8 mouse cellular contexts compared by ENCODE assay signal in genomic region chr5:148550821-148551763, GRCm38 (mm10). TPM values are rescaled to one million over a fixed set of nuclear protein-coding genes. Genes with fewer than 3 reads are reported as not detected.
DNase-seq lines count a peak whose midpoint lies in the region; ATAC-seq and TF ChIP-seq lines count a peak whose summit lies in the region.

No protein-coding gene starts in this region.

- TF ChIP-seq CTCF in C2C12 (IDR thresholded peaks at IDR 0.05; ENCODE audit: control insufficient read depth, insufficient read depth, insufficient read length), result no peak
- TF ChIP-seq CTCF in cortical plate, adult 2 months (IDR thresholded peaks at IDR 0.05; ENCODE audit: extremely low read depth, insufficient read depth, low read length), result no peak
- no peak for TF ChIP-seq CTCF in lung, postnatal 0 days (IDR thresholded peaks at IDR 0.05)

- no peaks in the 10 kb centered on the region for H3K27me3 ChIP-seq in C2C12 (ENCODE audit: control insufficient read depth, insufficient read depth, insufficient read length)
- H3K27me3 ChIP-seq in heart, embryonic 11.5 days (ENCODE audit: control insufficient read depth, insufficient read depth, low read length), result no peaks in the 10 kb centered on the region
- H3K27me3 ChIP-seq in kidney, embryonic 16.5 days (ENCODE audit: insufficient read depth, low read length), result peaks cover 3% of the 10 kb centered on the region; the same call in 1 of the 2 replicates
- H3K27me3 ChIP-seq in lung, postnatal 0 days (replicated peaks; ENCODE audit: insufficient read depth, low read length), result no peaks in the 10 kb centered on the region

- H3K9ac ChIP-seq in heart, embryonic 11.5 days (ENCODE audit: low read depth, low read length), result peak overlapping the region; percentile 88
- H3K9ac ChIP-seq in kidney, embryonic 16.5 days (replicated peaks; ENCODE audit: low read length), result peak overlapping the region; percentile 85
- peak overlapping the region; percentile 95 for H3K9ac ChIP-seq in lung, postnatal 0 days (replicated peaks; ENCODE audit: low read depth)

- peaks cover 58% of the 10 kb centered on the region for H3K79me2 ChIP-seq in C2C12 (ENCODE audit: control insufficient read depth, insufficient read depth)

- no peak for TF ChIP-seq EP300 in lung, postnatal 0 days (IDR thresholded peaks at IDR 0.05)

- peak; percentile 43 for DNase-seq in MN1 (ENCODE audit: low spot score)
- DNase-seq in lung, postnatal 0 days (ENCODE audit: low spot score), result peak; percentile 56
- peak; percentile 41 for DNase-seq in retina, embryonic 14.5 days (ENCODE audit: low spot score)

- H3K4me2 ChIP-seq in heart, embryonic 11.5 days, result peak overlapping the region; percentile 72
- H3K4me2 ChIP-seq in kidney, embryonic 16.5 days (replicated peaks; ENCODE audit: low read depth, low read length), result peak overlapping the region; percentile 90
- peak overlapping the region; percentile 61 for H3K4me2 ChIP-seq in lung, postnatal 0 days (replicated peaks; ENCODE audit: low read depth, low read length)

- TF ChIP-seq POLR2A in cortical plate, adult 2 months (IDR thresholded peaks at IDR 0.05; ENCODE audit: extremely low read depth, insufficient read depth, low read length), result no peak

- H3K4me1 ChIP-seq in cortical plate, adult 2 months (ENCODE audit: control insufficient read depth, insufficient read depth, low read length), result peaks cover 5% of the 10 kb centered on the region; the same call in 1 of the 2 replicates
- H3K4me1 ChIP-seq in heart, embryonic 11.5 days (ENCODE audit: control insufficient read depth, insufficient read depth, low read length), result peaks cover 42% of the 10 kb centered on the region
- peaks cover 31% of the 10 kb centered on the region for H3K4me1 ChIP-seq in kidney, embryonic 16.5 days (ENCODE audit: insufficient read depth, low read length)
- H3K4me1 ChIP-seq in lung, postnatal 0 days (ENCODE audit: insufficient read depth, low read depth, low read length), result peaks cover 15% of the 10 kb centered on the region; the same call in 1 of the 2 replicates

- no peaks in the 10 kb centered on the region for H3K36me3 ChIP-seq in C2C12 (ENCODE audit: control insufficient read depth, insufficient read depth)
- no peaks in the 10 kb centered on the region for H3K36me3 ChIP-seq in heart, embryonic 11.5 days (ENCODE audit: control insufficient read depth, insufficient read depth, low read length)
- no peaks in the 10 kb centered on the region for H3K36me3 ChIP-seq in kidney, embryonic 16.5 days (ENCODE audit: insufficient read depth, low read length)
- no peaks in the 10 kb centered on the region for H3K36me3 ChIP-seq in lung, postnatal 0 days (ENCODE audit: insufficient read depth, low read length)

- H3K4me3 ChIP-seq in C2C12 (ENCODE audit: insufficient read depth, poor library complexity, severe bottlenecking), result peak overlapping the region; percentile 76
- peak overlapping the region; percentile 90 for H3K4me3 ChIP-seq in cortical plate, adult 2 months (ENCODE audit: insufficient read depth, low read length)
- peak overlapping the region; percentile 74 for H3K4me3 ChIP-seq in heart, embryonic 11.5 days (ENCODE audit: low read depth, low read length)
- H3K4me3 ChIP-seq in kidney, embryonic 16.5 days (ENCODE audit: low read length), result peak overlapping the region; percentile 57
- H3K4me3 ChIP-seq in lung, postnatal 0 days (ENCODE audit: low read depth, low read length), result peak overlapping the region; percentile 81

- no peaks in the 10 kb centered on the region for H3K9me3 ChIP-seq in heart, embryonic 11.5 days (replicated peaks; ENCODE audit: control insufficient read depth, low read length)
- H3K9me3 ChIP-seq in kidney, embryonic 16.5 days (ENCODE audit: low read length), result no peaks in the 10 kb centered on the region
- H3K9me3 ChIP-seq in lung, postnatal 0 days (ENCODE audit: low read length), result no peaks in the 10 kb centered on the region

- peak overlapping the region; percentile 76 for H3K27ac ChIP-seq in cortical plate, adult 2 months (ENCODE audit: insufficient read depth, low read length)
- H3K27ac ChIP-seq in heart, embryonic 11.5 days (ENCODE audit: low read depth, low read length), result peak overlapping the region; percentile 97
- peak overlapping the region; percentile 98 for H3K27ac ChIP-seq in kidney, embryonic 16.5 days (ENCODE audit: low read length)
- peak overlapping the region; percentile 98 for H3K27ac ChIP-seq in lung, postnatal 0 days (ENCODE audit: low read length)

- peak overlapping the region; percentile 65 for H3ac ChIP-seq in C2C12 (ENCODE audit: control insufficient read depth, insufficient read length, low read depth)

- under 1% methylated on average over 28 of the region's 28 CpGs for WGBS in heart, embryonic 11.5 days (ENCODE audit: insufficient replicate concordance)
- WGBS in kidney, embryonic 16.5 days, result under 1% methylated on average over 28 of the region's 28 CpGs
- under 1% methylated on average over 28 of the region's 28 CpGs for WGBS in lung, postnatal 0 days

- no peak for ATAC-seq in heart, embryonic 11.5 days (replicated peaks; ENCODE audit: insufficient number of reproducible peaks, low FRiP score, low TSS enrichment)
- no peak for ATAC-seq in kidney, embryonic 16.5 days (ENCODE audit: low FRiP score, low TSS enrichment)
- no peak for ATAC-seq in lung, postnatal 0 days
- no peak for ATAC-seq in activated CD4-positive, CD25-positive, alpha-beta regulatory T cell, adult 4 months

- H3K79me3 ChIP-seq in C2C12 (ENCODE audit: low read depth), result peaks cover 50% of the 10 kb centered on the region

TF ChIP-seq in C2C12, 6 proteins besides CTCF, POLR2A, EP300 and RAD21:
- TF ChIP-seq MYOD1 (IDR thresholded peaks at IDR 0.05; ENCODE audit: control insufficient read depth, insufficient read length, low read depth) (no peak), CEBPB (IDR thresholded peaks at IDR 0.05; ENCODE audit: low read depth) (no peak), FOSL1 (IDR thresholded peaks at IDR 0.05; ENCODE audit: insufficient read depth, low read length, poor library complexity, severe bottlenecking) (no peak), USF1 (IDR thresholded peaks at IDR 0.05; ENCODE audit: low read depth) (no peak), MYOG (IDR thresholded peaks at IDR 0.05; ENCODE audit: control insufficient read depth, extremely low read depth, insufficient read length) (no peak), MAX (IDR thresholded peaks at IDR 0.05) (no peak)

RNA-seq across cellular contexts. Expression of gene Ubl3, which starts 1.5 kb away (rescaled TPM):
- polyA plus RNA-seq in C2C12 (2012; fragmentation: generic; extraction: Trizol), result 19.1 TPM
- 129 and 139 TPM in 2 replicates for polyA plus RNA-seq in cortical plate, adult 2 months (2012; rRNA removed)
- polyA plus RNA-seq in heart, embryonic 11.5 days (2014; fragmentation: Nextera tagmentation; extraction: Ambion mirVana), result 57.1 and 59.1 TPM in 2 replicates
- polyA plus RNA-seq in kidney, embryonic 16.5 days (2015; fragmentation: Nextera tagmentation; extraction: Ambion mirVana), result 49.2 and 76.4 TPM in 2 replicates
- polyA plus RNA-seq in lung, postnatal 0 days (2015; fragmentation: Nextera tagmentation; extraction: Ambion mirVana), result 161 and 165 TPM in 2 replicates
- polyA plus RNA-seq in activated CD4-positive, CD25-positive, alpha-beta regulatory T cell, adult 4 months (2017; shearing (Covaris generic)), result 100 to 1,000 TPM in 1 of 2 experiments, 10 to 100 TPM in 1; 86.3 to 124 TPM
